Mouse (Mus musculus) neural tube, embryonic 10.5 days (tissue): ENCODE data around the gene Cabin1.

Source experiments
- DNase-seq: peaks from one replicate; pipeline ENCODE4 v3.0.0-alpha.2; 2017; ENCODE audit warnings: low spot score; ENCODE audit errors: extremely low spot score

The Cabin1 gene

GRCm38 (mm10) chr10:75667115-75667910, 96.8 kb downstream of the Cabin1 start:
- peak; percentile 63 for DNase-seq

DNA sequence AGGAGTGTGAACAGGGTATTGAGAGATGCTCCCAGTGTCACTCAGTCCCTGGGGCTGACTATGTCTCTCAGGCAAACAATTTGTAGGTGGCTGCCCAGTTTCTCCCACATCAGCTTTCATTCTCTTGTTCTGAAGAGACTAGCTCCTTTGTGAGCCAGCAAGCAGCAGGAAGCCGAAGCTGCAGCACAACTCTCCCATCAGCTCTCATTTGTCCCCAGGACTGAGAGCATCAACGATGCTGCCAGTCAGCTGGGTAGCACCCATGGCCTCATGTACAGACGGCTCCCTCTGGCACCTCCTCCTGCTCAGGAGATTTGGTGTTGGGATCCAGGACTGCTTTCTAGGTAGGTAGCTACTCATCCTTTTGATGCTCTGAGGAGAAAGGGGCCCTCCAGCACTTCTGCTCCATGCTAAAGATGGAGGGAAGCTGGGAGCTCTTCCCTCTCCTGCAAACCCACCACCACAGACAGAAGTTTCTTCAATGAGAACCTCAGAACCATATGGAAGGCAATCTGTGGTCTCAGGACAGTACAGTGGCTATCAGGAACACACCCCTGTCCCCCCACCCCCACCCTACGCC, 97.6 kb downstream of the Cabin1 start:
- no peak for DNase-seq

- no peak for DNase-seq
Observed at GRCm38 (mm10) chr10:75664673-75665270, 99.4 kb downstream of the Cabin1 start.

DNA sequence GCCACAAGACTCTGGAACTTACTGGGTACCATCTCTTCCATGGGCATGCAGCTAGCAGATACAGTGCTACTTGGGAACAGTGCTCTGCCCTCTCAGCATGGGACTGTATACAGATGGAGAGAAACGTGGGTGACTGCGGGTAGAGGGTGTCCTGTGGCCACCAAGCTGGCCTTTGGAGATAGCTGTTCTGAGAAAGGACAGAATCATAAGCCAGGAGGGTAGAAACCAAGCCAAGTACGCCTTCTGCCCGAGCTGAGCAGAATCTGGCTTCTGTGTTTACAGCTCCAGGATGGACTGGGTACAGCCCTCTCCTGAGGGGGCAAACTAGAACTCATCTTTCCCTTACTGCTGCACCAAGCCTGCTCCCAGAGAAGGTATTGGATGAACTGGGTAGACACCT, 101.6 kb downstream of the Cabin1 start:
- no peak for DNase-seq

- no peak for DNase-seq
Observed at GRCm38 (mm10) chr10:75661876-75662275, 102.3 kb downstream of the Cabin1 start.

GRCm38 (mm10) chr10:75661381-75661780, 102.8 kb downstream of the Cabin1 start:
- no peak for DNase-seq

DNA sequence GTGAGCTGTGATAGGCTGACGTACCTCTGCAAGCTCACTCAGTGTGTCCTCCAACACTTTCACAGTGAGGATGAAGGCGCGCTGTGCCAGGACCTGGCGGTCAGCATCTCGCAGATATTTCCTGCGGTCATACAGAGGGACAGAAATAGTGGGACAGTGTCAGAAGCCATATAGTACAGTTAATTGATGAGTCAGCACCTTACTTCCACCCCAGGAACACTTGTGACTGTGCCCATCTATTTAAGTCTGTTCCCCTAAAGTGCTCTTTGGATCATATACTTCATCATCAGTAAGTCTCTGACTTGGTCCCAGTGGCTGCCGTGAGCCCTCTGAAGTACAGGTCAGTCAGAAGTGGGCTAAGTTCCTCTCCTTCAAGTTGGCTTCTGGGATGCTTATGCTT, 106.4 kb downstream of the Cabin1 start:
- DNase-seq, result no peak

GRCm38 (mm10) chr10:75657165-75657564, 107.0 kb downstream of the Cabin1 start:
- no peak for DNase-seq

- no peak for DNase-seq
Observed at GRCm38 (mm10) chr10:75654053-75654452, 110.1 kb downstream of the Cabin1 start.

DNA sequence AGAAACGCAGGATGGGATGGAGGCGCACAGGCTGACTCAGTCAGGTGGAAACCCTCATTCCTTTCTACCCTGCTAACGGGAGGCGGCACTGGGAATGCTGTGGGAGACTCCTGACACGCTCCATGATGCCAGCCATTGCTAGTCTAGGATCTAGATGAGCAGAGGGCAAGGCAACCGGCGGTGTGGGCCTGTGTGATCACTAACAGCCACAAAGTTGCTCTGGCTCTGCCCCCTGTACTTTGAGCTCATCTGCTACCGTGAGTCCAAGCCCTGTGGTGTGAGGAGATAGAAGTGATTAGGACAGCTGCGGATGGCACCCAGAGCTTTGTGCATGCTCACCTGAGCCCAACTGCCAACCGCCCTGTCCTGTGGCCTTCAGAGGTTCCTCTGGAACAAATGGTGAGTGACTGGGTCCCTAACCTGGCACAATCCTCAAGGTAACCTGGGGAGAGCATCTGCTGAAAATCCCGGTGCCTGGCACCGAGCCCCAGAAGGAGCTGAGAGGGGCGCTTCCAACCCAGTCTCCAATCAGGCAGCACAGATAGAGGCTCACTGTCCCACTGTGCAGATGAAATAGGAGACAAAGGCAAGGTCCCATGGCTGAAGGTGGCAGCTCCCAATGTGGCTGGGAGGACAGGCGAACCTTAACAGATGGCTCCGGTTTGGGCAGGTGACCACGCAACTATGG, 112.6 kb downstream of the Cabin1 start:
- DNase-seq, result no peak

DNA sequence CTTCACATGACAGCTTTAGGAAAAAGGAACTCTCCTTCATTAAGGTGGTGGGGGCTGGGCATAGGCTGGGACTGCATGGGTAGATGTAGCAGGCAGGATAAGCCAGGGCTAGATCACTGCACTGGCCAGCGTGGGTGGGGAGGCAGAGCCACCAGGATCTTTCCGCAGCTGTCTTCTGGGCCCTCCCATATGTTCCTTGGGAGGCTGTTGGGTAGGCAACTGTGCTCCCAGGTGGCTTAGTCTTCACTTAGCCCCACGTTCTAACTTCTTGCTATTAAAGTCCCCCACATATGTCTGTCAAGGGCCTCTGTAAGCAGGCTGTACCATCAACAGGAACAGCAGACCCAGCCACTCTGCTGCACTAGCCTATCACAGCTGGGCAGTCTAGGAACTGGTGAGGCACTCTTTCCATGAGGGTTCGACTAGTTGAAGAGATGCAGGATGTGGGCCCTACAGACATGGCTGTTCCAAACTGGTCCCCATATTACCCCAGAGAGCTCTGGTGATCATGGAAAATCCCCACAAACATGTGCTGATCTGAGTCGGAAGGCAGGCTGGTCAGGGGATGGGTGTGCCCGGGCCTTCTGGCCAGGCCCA, 113.7 kb downstream of the Cabin1 start:
- DNase-seq, result no peak

DNA sequence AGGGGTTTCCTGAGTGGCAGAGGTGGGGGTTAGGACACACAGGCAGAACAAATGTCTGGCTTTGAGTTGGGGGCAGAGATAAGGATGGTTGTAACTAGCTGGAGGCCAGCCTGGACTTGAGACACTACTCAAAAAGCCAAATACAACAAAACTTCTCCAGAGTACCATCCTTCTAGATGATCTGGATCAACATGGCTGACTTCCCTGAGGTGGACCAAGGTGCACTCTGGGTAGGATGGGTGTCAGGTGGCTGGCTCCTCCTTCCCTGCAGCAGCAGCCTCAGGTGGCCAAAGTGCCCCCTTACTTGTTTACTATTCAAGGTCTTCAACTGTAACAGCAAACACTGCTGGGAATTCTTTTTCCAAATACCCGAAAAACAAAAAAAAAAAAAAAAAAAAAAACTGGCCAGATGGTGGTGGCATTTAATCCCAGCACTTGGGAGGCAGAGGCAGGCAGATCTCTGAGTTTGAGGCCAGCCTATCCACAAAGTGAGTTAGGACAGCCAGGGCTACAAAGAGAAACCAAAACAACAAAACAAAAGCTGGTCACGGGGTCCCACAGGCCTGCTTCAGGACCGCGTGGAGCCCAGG, 114.6 kb downstream of the Cabin1 start:
- DNase-seq, result no peak

GRCm38 (mm10) chr10:75649001-75649400, 115.1 kb downstream of the Cabin1 start:
- no peak for DNase-seq

DNA sequence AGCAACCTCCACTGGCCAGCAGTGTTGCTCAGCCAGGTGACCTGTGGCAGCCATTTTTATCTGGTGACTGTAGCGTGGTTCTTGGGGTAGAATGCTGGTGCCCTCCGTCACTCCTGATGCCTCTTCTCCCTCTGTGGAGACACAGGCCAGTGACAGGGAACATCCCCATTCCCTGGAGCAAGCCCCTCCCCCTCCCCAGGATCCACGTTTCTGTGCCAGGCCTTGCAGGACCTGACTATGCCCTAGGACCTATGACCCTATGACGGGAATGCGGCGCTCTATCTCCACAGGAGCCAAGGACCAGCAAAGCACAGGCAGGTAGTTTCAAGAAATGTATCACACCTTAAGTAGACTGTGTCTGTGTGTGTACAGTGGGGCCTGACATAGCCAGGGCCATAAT, 116.0 kb downstream of the Cabin1 start:
- DNase-seq, result no peak

DNA sequence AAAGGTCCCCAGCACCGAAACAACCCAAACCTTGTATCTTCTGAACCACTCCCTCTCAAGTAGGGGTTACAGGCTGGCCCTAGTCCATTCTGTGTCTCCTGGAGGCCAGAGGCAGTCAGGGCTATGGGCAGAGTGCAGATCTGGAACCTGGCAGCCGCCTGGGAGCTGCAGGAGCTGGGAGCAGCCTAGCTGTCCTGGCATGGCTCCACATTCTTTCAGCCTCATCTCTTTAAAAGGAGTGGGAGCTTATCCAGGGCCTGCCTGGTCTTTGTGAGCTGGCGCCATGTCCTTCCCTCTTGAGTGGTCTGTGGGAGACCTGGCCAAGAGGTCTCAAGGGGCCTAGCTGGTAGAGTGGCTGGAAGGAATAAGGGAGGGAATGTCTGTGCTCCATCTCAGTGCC, 116.8 kb downstream of the Cabin1 start:
- DNase-seq, result no peak

GRCm38 (mm10) chr10:75646406-75646805, 117.7 kb downstream of the Cabin1 start:
- DNase-seq, result no peak

DNA sequence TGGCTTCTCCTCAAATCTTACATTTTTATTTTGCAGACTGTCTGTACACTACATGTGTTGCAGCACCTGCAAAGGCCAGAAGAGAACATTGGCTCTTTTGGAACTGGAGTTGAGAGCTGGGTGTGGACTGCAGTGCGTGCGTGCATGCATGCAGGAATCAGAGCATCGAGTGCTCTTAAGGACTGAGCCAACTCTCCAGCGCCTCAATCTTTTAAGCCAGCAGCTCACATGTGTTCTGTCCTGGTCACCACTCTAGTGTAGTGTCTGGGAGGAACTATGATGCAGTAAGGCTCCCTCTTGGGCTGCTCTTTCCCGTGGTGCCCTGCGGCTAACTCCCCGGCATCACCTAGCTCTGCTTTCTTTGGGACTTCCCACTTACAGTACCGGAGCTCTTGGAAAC, 118.5 kb downstream of the Cabin1 start:
- no peak for DNase-seq

GRCm38 (mm10) chr10:75643741-75644343, 120.3 kb downstream of the Cabin1 start, which contains the start of gene Susd2:
Susd2 (minus strand) TSS chr10:75644008.
- DNase-seq, result peak; percentile 59

DNA sequence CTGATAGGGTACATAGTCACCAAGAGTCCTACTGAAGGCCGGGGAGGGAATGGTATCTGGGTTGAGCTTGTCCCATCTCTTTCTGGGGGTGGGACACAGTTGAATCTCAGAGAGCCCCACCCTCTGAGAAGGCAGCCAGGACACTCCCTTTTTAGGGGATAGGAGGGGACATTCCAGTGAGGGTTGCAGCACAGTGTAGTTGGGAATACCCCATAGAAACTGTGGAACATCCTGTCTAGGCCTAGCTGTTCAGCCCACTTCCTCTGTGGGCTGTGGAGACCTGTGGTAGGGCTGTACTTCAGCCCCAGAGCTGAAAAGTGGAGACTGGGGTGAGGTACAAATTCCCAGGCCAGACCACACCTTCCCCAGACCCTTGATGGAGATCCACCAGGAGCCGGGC, 121.2 kb downstream of the Cabin1 start:
- no peak for DNase-seq

GRCm38 (mm10) chr10:75642436-75642835, 121.7 kb downstream of the Cabin1 start:
- DNase-seq, result no peak

- no peak for DNase-seq
Observed at GRCm38 (mm10) chr10:75641721-75642222, 122.4 kb downstream of the Cabin1 start.
